Mouse (Mus musculus): ENCODE measurements at regions not wholly inside any gene's neighbourhood (a gene's known extent, or its start where the extent isn't known, plus 50 kb on each side); places are given as distances from the start of the nearest gene placed in this dataset.

GRCm38 (mm10) chr5:75829850-75830625 is 148.2 kb downstream of the Kdr start:
- peaks cover 13% of the 10 kb centered on the region; the same call in 1 of the 2 replicates for H3K4me1 ChIP-seq (ENCODE audit: control insufficient read depth, insufficient read depth, insufficient read length, low read length)
- H3K27ac ChIP-seq (ENCODE audit: insufficient read depth, low read depth, low read length), result no peak overlapping the region
- H3K36me3 ChIP-seq (ENCODE audit: control insufficient read depth, insufficient read depth, low read length), result no peaks in the 10 kb centered on the region
- no peaks in the 10 kb centered on the region for H3K27me3 ChIP-seq (ENCODE audit: control insufficient read depth, insufficient read depth, low read length)
- WGBS, result 25% methylated on average over 6 of the region's 6 CpGs
- TF ChIP-seq POLR2A (IDR thresholded peaks at IDR 0.05; ENCODE audit: low read depth, low read length) (no peak), CTCF (IDR thresholded peaks at IDR 0.05; ENCODE audit: extremely low read depth, insufficient read length, insufficient replicate concordance, low read depth, low read length) (no peak)
- no peak overlapping the region for H3K4me3 ChIP-seq (ENCODE audit: low read depth, low read length)

GRCm38 (mm10) chr5:75828332-75828731 is 149.9 kb downstream of the Kdr start:
- Histone ChIP-seq H3K36me3 (ENCODE audit: control insufficient read depth, insufficient read depth, low read length) (no peaks in the 10 kb centered on the region), H3K4me3 (ENCODE audit: low read depth, low read length) (no peak overlapping the region), H3K4me1 (ENCODE audit: control insufficient read depth, insufficient read depth, insufficient read length, low read length) (peaks cover 13% of the 10 kb centered on the region; the same call in 1 of the 2 replicates), H3K27me3 (ENCODE audit: control insufficient read depth, insufficient read depth, low read length) (no peaks in the 10 kb centered on the region), H3K27ac (ENCODE audit: insufficient read depth, low read depth, low read length) (no peak overlapping the region)
- WGBS, result 85% methylated on average over 5 of the region's 5 CpGs
- TF ChIP-seq CTCF (IDR thresholded peaks at IDR 0.05; ENCODE audit: extremely low read depth, insufficient read length, insufficient replicate concordance, low read depth, low read length), result no peak
- no peak for TF ChIP-seq POLR2A (IDR thresholded peaks at IDR 0.05; ENCODE audit: low read depth, low read length)

DNA sequence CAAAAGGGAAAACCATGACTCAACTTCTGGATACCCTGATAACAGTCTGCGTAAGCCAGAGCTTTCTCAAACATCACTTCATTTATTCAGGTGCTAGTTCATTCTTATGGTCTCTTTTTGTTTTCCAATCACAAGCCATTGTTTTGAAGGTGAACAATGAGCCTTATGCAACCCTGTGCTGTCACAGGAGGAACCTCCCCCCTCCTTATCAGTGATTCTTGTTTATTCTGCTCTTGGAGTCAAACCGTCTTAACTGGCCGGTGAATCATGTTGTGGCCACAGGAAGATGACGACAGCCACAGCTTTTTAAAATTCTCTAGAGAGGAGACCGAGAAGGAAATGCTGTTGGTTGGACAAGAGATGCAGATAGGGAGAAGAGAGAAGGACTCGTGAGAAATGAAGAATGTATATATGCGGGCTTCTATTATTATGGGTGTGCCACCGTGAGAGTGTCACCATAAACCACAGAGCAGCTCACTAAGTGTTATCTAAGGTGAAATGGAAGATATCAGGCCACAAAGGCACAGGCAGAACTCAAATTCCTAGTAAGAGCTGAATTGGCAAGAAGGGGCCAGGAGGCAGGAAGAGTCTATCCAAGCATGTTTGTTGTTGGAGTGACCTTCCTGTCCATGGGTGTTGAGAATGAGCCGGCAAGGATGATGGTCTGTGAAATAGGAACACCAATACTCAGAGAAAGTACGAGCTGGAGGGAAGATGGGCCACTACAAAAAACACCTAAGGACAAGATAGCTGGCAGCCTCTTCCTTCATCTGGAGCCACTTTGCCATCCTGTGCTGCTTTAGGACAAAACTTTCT is 151.8 kb downstream of the Kdr start:
- Histone ChIP-seq H3K4me1 (ENCODE audit: control insufficient read depth, insufficient read depth, insufficient read length, low read length) (peaks cover 13% of the 10 kb centered on the region; the same call in 1 of the 2 replicates), H3K36me3 (ENCODE audit: control insufficient read depth, insufficient read depth, low read length) (no peaks in the 10 kb centered on the region), H3K4me3 (ENCODE audit: low read depth, low read length) (no peak overlapping the region), H3K27me3 (ENCODE audit: control insufficient read depth, insufficient read depth, low read length) (no peaks in the 10 kb centered on the region), H3K27ac (ENCODE audit: insufficient read depth, low read depth, low read length) (no peak overlapping the region)
- 22% methylated on average over 10 of the region's 10 CpGs for WGBS
- TF ChIP-seq POLR2A (IDR thresholded peaks at IDR 0.05; ENCODE audit: low read depth, low read length) (no peak), CTCF (IDR thresholded peaks at IDR 0.05; ENCODE audit: extremely low read depth, insufficient read length, insufficient replicate concordance, low read depth, low read length) (no peak)

GRCm38 (mm10) chr5:75825576-75825975 is 152.7 kb downstream of the Kdr start:
- peaks cover 12% of the 10 kb centered on the region; the same call in 1 of the 2 replicates for H3K4me1 ChIP-seq (ENCODE audit: control insufficient read depth, insufficient read depth, insufficient read length, low read length)
- H3K36me3 ChIP-seq (ENCODE audit: control insufficient read depth, insufficient read depth, low read length), result no peaks in the 10 kb centered on the region
- 46% methylated on average over 5 of the region's 5 CpGs for WGBS
- H3K27ac ChIP-seq (ENCODE audit: insufficient read depth, low read depth, low read length), result no peak overlapping the region
- H3K27me3 ChIP-seq (ENCODE audit: control insufficient read depth, insufficient read depth, low read length), result no peaks in the 10 kb centered on the region
- TF ChIP-seq POLR2A (IDR thresholded peaks at IDR 0.05; ENCODE audit: low read depth, low read length) (no peak), CTCF (IDR thresholded peaks at IDR 0.05; ENCODE audit: extremely low read depth, insufficient read length, insufficient replicate concordance, low read depth, low read length) (no peak)
- no peak overlapping the region for H3K4me3 ChIP-seq (ENCODE audit: low read depth, low read length)

GRCm38 (mm10) chr5:75824660-75825059 is 153.6 kb downstream of the Kdr start:
- 93% methylated on average over 4 of the region's 4 CpGs for WGBS
- no peaks in the 10 kb centered on the region for H3K27me3 ChIP-seq (ENCODE audit: control insufficient read depth, insufficient read depth, low read length)

GRCm38 (mm10) chr5:75823646-75824045 is 154.6 kb downstream of the Kdr start:
- Histone ChIP-seq H3K4me1 (ENCODE audit: control insufficient read depth, insufficient read depth, insufficient read length, low read length) (peaks cover 8% of the 10 kb centered on the region; the same call in 1 of the 2 replicates), H3K4me3 (ENCODE audit: low read depth, low read length) (no peak overlapping the region), H3K27me3 (ENCODE audit: control insufficient read depth, insufficient read depth, low read length) (no peaks in the 10 kb centered on the region), H3K27ac (ENCODE audit: insufficient read depth, low read depth, low read length) (no peak overlapping the region), H3K36me3 (ENCODE audit: control insufficient read depth, insufficient read depth, low read length) (no peaks in the 10 kb centered on the region)
- 96% methylated on average over 3 of the region's 3 CpGs for WGBS
- TF ChIP-seq CTCF (IDR thresholded peaks at IDR 0.05; ENCODE audit: extremely low read depth, insufficient read length, insufficient replicate concordance, low read depth, low read length), result no peak
- TF ChIP-seq POLR2A (IDR thresholded peaks at IDR 0.05; ENCODE audit: low read depth, low read length), result no peak

More at GRCm38 (mm10) chr5:75824660-75825059, 153.6 kb downstream of the Kdr start:
- Histone ChIP-seq H3K4me3 (ENCODE audit: low read depth, low read length) (no peak overlapping the region), H3K27ac (ENCODE audit: insufficient read depth, low read depth, low read length) (no peak overlapping the region), H3K4me1 (ENCODE audit: control insufficient read depth, insufficient read depth, insufficient read length, low read length) (peaks cover 8% of the 10 kb centered on the region; the same call in 1 of the 2 replicates), H3K36me3 (ENCODE audit: control insufficient read depth, insufficient read depth, low read length) (no peaks in the 10 kb centered on the region)
- no peak for TF ChIP-seq POLR2A (IDR thresholded peaks at IDR 0.05; ENCODE audit: low read depth, low read length)
- TF ChIP-seq CTCF (IDR thresholded peaks at IDR 0.05; ENCODE audit: extremely low read depth, insufficient read length, insufficient replicate concordance, low read depth, low read length), result no peak

DNA sequence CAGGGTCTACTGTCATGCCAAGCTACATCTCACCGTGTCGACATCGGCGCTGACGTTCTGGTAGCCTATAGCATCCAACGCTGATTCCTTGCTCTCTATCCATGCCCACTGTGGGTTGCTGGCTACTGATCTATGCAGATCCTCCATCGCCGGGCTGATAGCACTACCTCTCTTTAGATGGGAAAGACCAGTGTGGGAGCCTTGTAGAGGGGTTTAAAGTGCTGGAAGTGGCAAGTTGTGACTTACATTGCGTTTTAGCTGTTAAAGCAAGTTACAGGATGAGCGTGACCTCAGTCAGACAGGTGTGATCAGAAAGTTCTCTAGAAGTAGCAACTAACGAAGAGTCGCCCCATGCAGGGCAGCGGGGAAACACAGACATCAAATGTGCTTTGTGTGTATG is 160.9 kb downstream of the Kdr start:
- no peaks in the 10 kb centered on the region for H3K4me1 ChIP-seq (ENCODE audit: control insufficient read depth, insufficient read depth, insufficient read length, low read length)
- H3K27ac ChIP-seq (ENCODE audit: insufficient read depth, low read depth, low read length), result no peak overlapping the region
- no peak overlapping the region for H3K4me3 ChIP-seq (ENCODE audit: low read depth, low read length)
- no peaks in the 10 kb centered on the region for H3K27me3 ChIP-seq (ENCODE audit: control insufficient read depth, insufficient read depth, low read length)
- WGBS, result 96% methylated on average over 13 of the region's 13 CpGs
- H3K36me3 ChIP-seq (ENCODE audit: control insufficient read depth, insufficient read depth, low read length), result no peaks in the 10 kb centered on the region
- no peak for TF ChIP-seq CTCF (IDR thresholded peaks at IDR 0.05; ENCODE audit: extremely low read depth, insufficient read length, insufficient replicate concordance, low read depth, low read length)
- TF ChIP-seq POLR2A (IDR thresholded peaks at IDR 0.05; ENCODE audit: low read depth, low read length), result no peak

All from small intestine, adult 2 months (tissue).